Mouse (Mus musculus): ENCODE results near the gene Pcdh7. TPM values are rescaled to one million over a fixed set of nuclear protein-coding genes. Genes with fewer than 3 reads are reported as not detected.

Pcdh7 gene
- polyA plus RNA-seq, 1 experiment from 2014 or later = 8.3 TPM

- no peak for ATAC-seq (ENCODE audit: low FRiP score, low read depth)
- H3K27me3 ChIP-seq = no peaks in the 10 kb centered on the region
- 68% methylated on average over 2 of the region's 2 CpGs for WGBS
- no peaks in the 10 kb centered on the region for H3K9me3 ChIP-seq
- H3K36me3 ChIP-seq = no peaks in the 10 kb centered on the region
- H3K4me2 ChIP-seq (replicated peaks) = no peak overlapping the region
- H3K9ac ChIP-seq = no peak overlapping the region
- no peak overlapping the region for H3K27ac ChIP-seq
- no peak overlapping the region for H3K4me3 ChIP-seq
- H3K4me1 ChIP-seq = peaks cover 6% of the 10 kb centered on the region; the same call in 1 of the 2 replicates
Observed at GRCm38 (mm10) chr5:57819788-57820187, 102.0 kb downstream of the Pcdh7 start.

- Histone ChIP-seq H3K27ac (no peak overlapping the region), H3K4me2 (replicated peaks) (no peak overlapping the region), H3K27me3 (no peaks in the 10 kb centered on the region), H3K4me1 (peaks cover 6% of the 10 kb centered on the region; the same call in 1 of the 2 replicates), H3K9ac (no peak overlapping the region), H3K9me3 (no peaks in the 10 kb centered on the region), H3K4me3 (no peak overlapping the region), H3K36me3 (no peaks in the 10 kb centered on the region)
- WGBS = 88% methylated on average over 8 of the region's 8 CpGs
- no peak for ATAC-seq (ENCODE audit: low FRiP score, low read depth)
Observed at GRCm38 (mm10) chr5:57821099-57821498, 103.3 kb downstream of the Pcdh7 start.

DNA sequence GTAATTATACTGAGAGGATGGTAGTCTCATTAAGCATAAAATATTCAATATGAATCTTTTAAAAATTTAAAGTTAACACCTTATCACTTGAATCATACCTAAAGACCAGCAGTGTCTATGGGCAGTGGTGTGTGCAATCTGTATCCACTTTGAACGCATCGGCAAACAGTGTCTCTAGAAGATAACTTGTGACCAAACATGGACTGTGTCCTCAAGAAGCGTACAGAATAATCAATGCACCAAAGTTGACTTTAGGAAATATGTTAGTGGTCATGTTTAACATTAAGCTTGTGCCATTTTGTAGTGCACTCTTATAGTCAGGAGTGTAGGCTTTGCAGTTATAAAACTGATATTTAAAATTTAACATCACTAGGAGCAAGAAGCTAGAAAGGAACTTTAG lies 110.7 kb downstream of the Pcdh7 start:
- Histone ChIP-seq H3K4me2 (replicated peaks) (no peak overlapping the region), H3K4me1 (no peaks in the 10 kb centered on the region), H3K27me3 (no peaks in the 10 kb centered on the region), H3K4me3 (no peak overlapping the region), H3K36me3 (no peaks in the 10 kb centered on the region), H3K9ac (no peak overlapping the region), H3K9me3 (no peaks in the 10 kb centered on the region), H3K27ac (no peak overlapping the region)
- 97% methylated on average over 3 of the region's 3 CpGs for WGBS
- no peak for ATAC-seq (ENCODE audit: low FRiP score, low read depth)

DNA sequence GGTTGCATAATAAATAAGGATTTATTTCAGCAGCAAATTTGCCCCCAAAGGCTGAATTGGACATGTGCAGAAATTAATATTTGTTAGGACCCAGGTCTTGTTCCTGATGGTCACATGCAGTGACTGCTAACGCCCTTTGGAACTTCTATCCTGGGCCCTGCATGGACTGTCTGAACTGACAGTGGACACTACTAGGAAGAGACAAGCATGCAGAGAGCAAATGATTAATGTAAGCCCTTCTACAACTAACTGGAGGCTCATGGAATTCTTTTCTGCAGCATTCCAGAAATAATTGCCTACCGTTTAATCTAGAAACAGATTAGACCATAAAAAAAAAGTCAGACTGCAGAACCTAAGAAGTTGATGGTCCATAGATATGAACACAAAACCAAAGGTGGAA lies 119.4 kb downstream of the Pcdh7 start:
- Histone ChIP-seq H3K4me2 (replicated peaks) (no peak overlapping the region), H3K9me3 (no peaks in the 10 kb centered on the region), H3K4me1 (no peaks in the 10 kb centered on the region), H3K4me3 (no peak overlapping the region), H3K27me3 (no peaks in the 10 kb centered on the region), H3K27ac (no peak overlapping the region), H3K36me3 (no peaks in the 10 kb centered on the region), H3K9ac (no peak overlapping the region)
- no peak for ATAC-seq (ENCODE audit: low FRiP score, low read depth)
- WGBS = 55% methylated on average over 2 of the region's 2 CpGs

DNA sequence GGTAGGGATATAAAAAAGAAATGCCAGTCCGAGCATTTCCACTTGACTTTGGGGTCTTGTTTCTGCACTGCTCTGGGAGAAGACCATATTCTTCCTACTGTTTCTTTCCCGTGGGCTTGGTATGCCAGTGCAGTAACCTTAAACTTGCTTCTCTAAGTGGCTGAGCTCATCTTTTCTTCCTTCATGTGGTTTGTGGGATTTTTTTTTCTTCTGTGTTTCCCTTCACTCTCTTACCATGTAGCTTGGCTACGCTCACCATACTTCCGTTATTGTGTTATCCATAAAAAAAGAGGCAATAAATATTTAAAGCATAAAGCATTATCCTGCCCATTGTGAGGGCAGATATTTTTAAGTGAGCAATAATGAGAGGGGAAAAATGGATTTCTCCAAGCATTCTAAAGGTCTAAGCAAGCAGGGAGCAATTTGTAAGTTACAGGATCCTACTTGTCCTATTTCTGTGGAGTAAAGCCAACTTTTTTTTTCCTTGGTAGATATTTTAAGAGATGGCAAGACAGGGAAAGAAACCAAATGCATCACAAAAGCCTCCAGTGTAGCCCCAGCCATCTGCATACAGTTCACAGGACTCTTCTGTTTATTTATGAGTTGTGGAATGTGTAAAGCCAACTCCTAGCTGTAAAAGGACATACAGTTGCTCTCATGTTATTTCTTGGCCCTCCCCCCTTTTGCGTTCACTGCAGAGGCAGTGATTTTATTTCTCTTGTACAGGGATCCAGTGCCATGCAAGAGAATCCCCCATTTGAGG lies 123.8 kb downstream of the Pcdh7 start:
- H3K4me1 ChIP-seq = no peaks in the 10 kb centered on the region
- 49% methylated on average over 5 of the region's 5 CpGs for WGBS
- ATAC-seq (ENCODE audit: low FRiP score, low read depth) = no peak
- H3K27me3 ChIP-seq = no peaks in the 10 kb centered on the region
- no peak overlapping the region for H3K4me3 ChIP-seq
- no peak overlapping the region for H3K27ac ChIP-seq
- no peak overlapping the region for H3K9ac ChIP-seq
- no peak overlapping the region for H3K4me2 ChIP-seq (replicated peaks)
- no peaks in the 10 kb centered on the region for H3K9me3 ChIP-seq
- H3K36me3 ChIP-seq = no peaks in the 10 kb centered on the region

DNA sequence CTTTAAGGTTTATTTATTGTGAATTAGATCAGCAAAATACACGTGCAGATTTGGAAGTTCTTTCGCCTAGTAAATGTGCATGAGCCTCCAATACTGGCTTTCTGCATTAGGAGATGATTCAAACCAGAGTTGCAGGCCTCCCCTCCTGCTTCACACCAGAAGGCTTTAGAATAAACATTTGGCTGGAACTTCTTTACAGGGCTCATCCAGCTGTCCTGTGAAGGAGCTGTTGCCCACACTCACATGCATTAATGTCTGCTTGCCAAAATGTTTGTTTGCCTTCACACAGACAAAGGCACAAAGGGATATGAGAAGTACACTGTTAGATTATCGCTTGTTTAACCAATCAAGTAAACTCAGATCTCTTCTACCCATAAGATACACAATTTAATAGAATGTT lies 129.7 kb downstream of the Pcdh7 start:
- Histone ChIP-seq H3K4me1 (no peaks in the 10 kb centered on the region), H3K4me3 (no peak overlapping the region), H3K27me3 (no peaks in the 10 kb centered on the region), H3K27ac (no peak overlapping the region), H3K9me3 (no peaks in the 10 kb centered on the region), H3K9ac (no peak overlapping the region), H3K4me2 (replicated peaks) (no peak overlapping the region), H3K36me3 (no peaks in the 10 kb centered on the region)
- ATAC-seq (ENCODE audit: low FRiP score, low read depth) = no peak
- WGBS = 49% methylated on average over 3 of the region's 3 CpGs

GRCm38 (mm10) chr5:57850111-57850510 lies 132.3 kb downstream of the Pcdh7 start:
- Histone ChIP-seq H3K9ac (no peak overlapping the region), H3K27ac (no peak overlapping the region), H3K9me3 (no peaks in the 10 kb centered on the region), H3K27me3 (peaks cover under 1% of the 10 kb centered on the region; the same call in 1 of the 2 replicates), H3K4me3 (no peak overlapping the region), H3K36me3 (no peaks in the 10 kb centered on the region), H3K4me1 (no peaks in the 10 kb centered on the region), H3K4me2 (replicated peaks) (no peak overlapping the region)
- WGBS = 86% methylated on average over 2 of the region's 2 CpGs
- ATAC-seq (ENCODE audit: low FRiP score, low read depth) = no peak

GRCm38 (mm10) chr5:57857316-57857715 lies 139.5 kb downstream of the Pcdh7 start:
- Histone ChIP-seq H3K27ac (no peak overlapping the region), H3K9me3 (no peaks in the 10 kb centered on the region), H3K9ac (no peak overlapping the region), H3K36me3 (no peaks in the 10 kb centered on the region), H3K27me3 (peaks cover 6% of the 10 kb centered on the region; the same call in 1 of the 2 replicates), H3K4me1 (peaks cover 8% of the 10 kb centered on the region), H3K4me2 (replicated peaks) (peak overlapping the region; percentile 23), H3K4me3 (no peak overlapping the region)
- ATAC-seq (ENCODE audit: low FRiP score, low read depth) = no peak
- WGBS = 15% methylated on average over 3 of the region's 3 CpGs

DNA sequence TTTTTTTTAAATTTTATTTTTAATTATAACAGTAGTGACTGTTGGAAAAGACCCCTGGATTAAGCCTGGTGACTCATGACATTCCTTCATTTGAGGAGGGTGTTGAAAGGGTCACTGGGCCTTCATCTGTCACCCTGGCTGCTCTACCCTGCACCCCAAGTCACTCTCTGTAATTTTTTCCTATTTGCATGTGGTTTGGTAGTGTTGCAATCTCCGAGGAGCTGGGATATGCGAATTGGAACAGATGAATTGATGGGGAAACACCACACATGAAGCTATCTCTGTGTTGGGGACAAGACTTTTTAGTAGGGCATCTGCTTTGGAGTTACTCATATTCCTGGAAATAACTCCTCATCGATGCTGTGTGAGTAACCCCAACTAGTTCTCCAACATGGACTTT lies 146.5 kb downstream of the Pcdh7 start:
- Histone ChIP-seq H3K4me1 (peaks cover 17% of the 10 kb centered on the region), H3K9me3 (no peaks in the 10 kb centered on the region), H3K4me2 (replicated peaks) (no peak overlapping the region), H3K4me3 (no peak overlapping the region), H3K36me3 (no peaks in the 10 kb centered on the region), H3K27ac (no peak overlapping the region), H3K9ac (no peak overlapping the region), H3K27me3 (no peaks in the 10 kb centered on the region)
- WGBS = 91% methylated on average over 3 of the region's 3 CpGs
- ATAC-seq (ENCODE audit: low FRiP score, low read depth) = no peak

DNA sequence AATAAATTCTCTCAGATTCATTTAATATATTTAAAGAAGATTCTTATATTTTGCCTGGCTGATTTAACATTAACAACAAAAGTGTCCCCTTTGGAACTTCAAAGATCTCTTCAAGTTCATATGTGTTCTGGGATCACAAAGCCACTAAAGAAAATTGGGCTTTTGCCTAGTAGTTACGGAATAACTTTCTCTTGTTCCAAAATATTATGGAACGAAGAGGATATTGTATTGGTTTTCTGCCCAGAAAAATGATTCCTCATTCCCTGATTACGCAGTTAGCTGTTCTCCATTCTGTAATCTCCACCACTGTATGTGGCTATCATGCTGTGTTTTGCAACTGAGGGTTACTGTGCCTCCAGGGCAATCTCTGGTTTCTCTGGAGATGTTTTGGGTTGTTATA lies 147.5 kb downstream of the Pcdh7 start:
- H3K9me3 ChIP-seq = no peaks in the 10 kb centered on the region
- H3K4me2 ChIP-seq (replicated peaks) = no peak overlapping the region
- no peak for ATAC-seq (ENCODE audit: low FRiP score, low read depth)
- 71% methylated on average over 3 of the region's 3 CpGs for WGBS
- peaks cover 20% of the 10 kb centered on the region for H3K4me1 ChIP-seq
- H3K27ac ChIP-seq = no peak overlapping the region
- no peaks in the 10 kb centered on the region for H3K36me3 ChIP-seq
- no peak overlapping the region for H3K4me3 ChIP-seq
- H3K9ac ChIP-seq = no peak overlapping the region
- H3K27me3 ChIP-seq = no peaks in the 10 kb centered on the region

DNA sequence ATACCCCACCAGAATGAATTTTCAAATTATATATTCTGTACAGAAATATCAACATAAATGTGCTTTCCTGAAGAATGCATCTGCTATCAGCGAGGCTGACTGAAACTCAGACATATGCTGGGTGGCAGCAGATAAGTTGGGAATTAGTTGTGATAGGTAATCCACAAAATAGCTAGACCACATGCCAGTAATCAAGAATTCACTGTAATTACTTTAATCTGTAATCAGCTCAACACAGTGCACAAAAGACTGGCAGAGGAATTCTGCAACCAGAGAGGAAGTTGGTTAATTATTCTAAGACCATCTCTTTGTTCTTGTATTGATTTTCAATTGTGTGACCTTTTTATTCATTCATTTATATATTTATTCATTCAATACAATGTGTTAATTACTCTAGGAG lies 148.3 kb downstream of the Pcdh7 start:
- Histone ChIP-seq H3K9me3 (no peaks in the 10 kb centered on the region), H3K9ac (no peak overlapping the region), H3K4me1 (peaks cover 20% of the 10 kb centered on the region), H3K27ac (no peak overlapping the region), H3K4me3 (no peak overlapping the region), H3K27me3 (no peaks in the 10 kb centered on the region), H3K4me2 (replicated peaks) (no peak overlapping the region), H3K36me3 (no peaks in the 10 kb centered on the region)
- ATAC-seq (ENCODE audit: low FRiP score, low read depth) = no peak
- WGBS = 80% methylated on average over 1 of the region's 1 CpGs

GRCm38 (mm10) chr5:57867906-57868305 lies 150.1 kb downstream of the Pcdh7 start:
- Histone ChIP-seq H3K4me1 (peaks cover 20% of the 10 kb centered on the region), H3K9me3 (no peaks in the 10 kb centered on the region), H3K27me3 (no peaks in the 10 kb centered on the region), H3K27ac (no peak overlapping the region), H3K4me3 (no peak overlapping the region), H3K36me3 (no peaks in the 10 kb centered on the region), H3K4me2 (replicated peaks) (no peak overlapping the region), H3K9ac (no peak overlapping the region)
- no peak for ATAC-seq (ENCODE audit: low FRiP score, low read depth)
- WGBS = 51% methylated on average over 2 of the region's 2 CpGs

DNA sequence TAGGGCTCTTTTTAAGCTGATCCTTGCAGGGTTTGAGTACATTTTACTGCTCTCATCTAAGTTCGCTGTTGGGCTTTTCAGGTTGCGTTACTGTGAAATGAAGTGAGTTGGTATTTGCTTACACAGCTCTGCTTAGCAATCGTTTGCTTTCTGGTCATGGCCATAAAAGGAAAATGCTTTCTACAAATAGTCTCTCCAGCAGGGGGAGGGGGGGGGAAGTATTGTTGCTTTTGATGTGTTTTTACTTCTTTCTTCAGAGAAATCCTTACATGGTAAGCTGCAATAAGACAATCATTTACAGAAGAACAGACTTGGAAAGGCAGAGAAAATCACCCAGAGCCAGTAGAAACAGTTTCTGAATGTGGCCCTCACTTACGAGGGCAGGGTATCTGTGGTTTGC lies 150.9 kb downstream of the Pcdh7 start:
- WGBS = 16% methylated on average over 4 of the region's 4 CpGs
- peak overlapping the region; percentile 28; the same call in 1 of the 2 replicates for H3K27ac ChIP-seq
- no peaks in the 10 kb centered on the region for H3K36me3 ChIP-seq
- no peak for ATAC-seq (ENCODE audit: low FRiP score, low read depth)
- H3K9me3 ChIP-seq = no peaks in the 10 kb centered on the region
- peaks cover 20% of the 10 kb centered on the region for H3K4me1 ChIP-seq
- H3K4me3 ChIP-seq = no peak overlapping the region
- H3K27me3 ChIP-seq = no peaks in the 10 kb centered on the region
- peak overlapping the region; percentile 45 for H3K4me2 ChIP-seq (replicated peaks)
- no peak overlapping the region for H3K9ac ChIP-seq

All from limb, embryonic 13.5 days (tissue).